Mouse (Mus musculus): ENCODE data around the gene Myf6. TPM values are rescaled to one million over a fixed set of nuclear protein-coding genes. Genes with fewer than 3 reads are reported as not detected.

The Myf6 gene
- total RNA-seq (2014; rRNA removed; ENCODE audit: low replicate concordance) (not detected in 2 replicates), polyA plus RNA-seq (2015; fragmentation: Nextera tagmentation; extraction: Ambion mirVana) (not detected in 2 replicates)

- Histone ChIP-seq H3K9ac (replicated peaks; ENCODE audit: low read depth, low read length) (no peak within 1 kb of the TSS), H3K4me3 (ENCODE audit: low read depth, low read length) (peak within 1 kb of the TSS; percentile 39; the same call in 1 of the 2 replicates), H3K4me2 (ENCODE audit: low read depth, low read length) (peak within 1 kb of the TSS; percentile 63), H3K27me3 (ENCODE audit: control insufficient read depth, insufficient read depth, low read length) (no peaks in the 10 kb centered on the region), H3K27ac (ENCODE audit: low read depth) (no peak within 1 kb of the TSS), H3K9me3 (replicated peaks; ENCODE audit: control insufficient read depth, low read length) (no peaks in the 10 kb centered on the region), H3K4me1 (ENCODE audit: control insufficient read depth, insufficient read depth) (peaks cover 8% of the 10 kb centered on the region; the same call in 1 of the 2 replicates), H3K36me3 (replicated peaks; ENCODE audit: control insufficient read depth, insufficient read depth, low read length) (no peaks in the 10 kb centered on the region)
- ATAC-seq (ENCODE audit: insufficient read depth, low read depth): no peak
- 89% methylated on average over 6 of the region's 6 CpGs for WGBS
- DNase-seq (ENCODE audit: low spot score): no peak
- no peak for TF ChIP-seq CTCF (IDR thresholded peaks at IDR 0.05; ENCODE audit: low read depth)
- TF ChIP-seq EP300 (IDR thresholded peaks at IDR 0.05; ENCODE audit: low read depth): no peak
Observed at GRCm38 (mm10) chr10:107494568-107494967, at the start of gene Myf6. Gene Myf6, minus strand, starts transcription at chr10:107494737.

GRCm38 (mm10) chr10:107543026-107543425 is 48.5 kb upstream of the Myf6 start:
- Histone ChIP-seq H3K4me2 (ENCODE audit: low read depth, low read length) (no peak overlapping the region), H3K9ac (replicated peaks; ENCODE audit: low read depth, low read length) (no peak overlapping the region), H3K4me3 (ENCODE audit: low read depth, low read length) (no peak overlapping the region), H3K27ac (ENCODE audit: low read depth) (no peak overlapping the region), H3K9me3 (replicated peaks; ENCODE audit: control insufficient read depth, low read length) (no peaks in the 10 kb centered on the region), H3K27me3 (ENCODE audit: control insufficient read depth, insufficient read depth, low read length) (no peaks in the 10 kb centered on the region), H3K4me1 (ENCODE audit: control insufficient read depth, insufficient read depth) (no peaks in the 10 kb centered on the region), H3K36me3 (replicated peaks; ENCODE audit: control insufficient read depth, insufficient read depth, low read length) (no peaks in the 10 kb centered on the region)
- TF ChIP-seq CTCF (IDR thresholded peaks at IDR 0.05; ENCODE audit: low read depth): no peak
- no peak for TF ChIP-seq EP300 (IDR thresholded peaks at IDR 0.05; ENCODE audit: low read depth)
- ATAC-seq (ENCODE audit: insufficient read depth, low read depth) (no peak), DNase-seq (ENCODE audit: low spot score) (no peak)
- 79% methylated on average over 1 of the region's 1 CpGs for WGBS

GRCm38 (mm10) chr10:107528758-107529157 is 34.2 kb upstream of the Myf6 start:
- TF ChIP-seq EP300 (IDR thresholded peaks at IDR 0.05; ENCODE audit: low read depth) (no peak), CTCF (IDR thresholded peaks at IDR 0.05; ENCODE audit: low read depth) (no peak)
- H3K9me3 ChIP-seq (replicated peaks; ENCODE audit: control insufficient read depth, low read length): no peaks in the 10 kb centered on the region
- WGBS: 65% methylated on average over 1 of the region's 1 CpGs
- H3K4me1 ChIP-seq (ENCODE audit: control insufficient read depth, insufficient read depth): no peaks in the 10 kb centered on the region
- no peak for ATAC-seq (ENCODE audit: insufficient read depth, low read depth)
- no peaks in the 10 kb centered on the region for H3K36me3 ChIP-seq (replicated peaks; ENCODE audit: control insufficient read depth, insufficient read depth, low read length)
- no peak for DNase-seq (ENCODE audit: low spot score)
- no peak overlapping the region for H3K27ac ChIP-seq (ENCODE audit: low read depth)
- no peak overlapping the region for H3K4me3 ChIP-seq (ENCODE audit: low read depth, low read length)
- no peaks in the 10 kb centered on the region for H3K27me3 ChIP-seq (ENCODE audit: control insufficient read depth, insufficient read depth, low read length)
- H3K4me2 ChIP-seq (ENCODE audit: low read depth, low read length): no peak overlapping the region
- H3K9ac ChIP-seq (replicated peaks; ENCODE audit: low read depth, low read length): no peak overlapping the region

GRCm38 (mm10) chr10:107519216-107519615 is 24.7 kb upstream of the Myf6 start:
- no peak for DNase-seq (ENCODE audit: low spot score)
- WGBS: 65% methylated on average over 5 of the region's 5 CpGs
- H3K27me3 ChIP-seq (ENCODE audit: control insufficient read depth, insufficient read depth, low read length): no peaks in the 10 kb centered on the region
- no peak overlapping the region for H3K9ac ChIP-seq (replicated peaks; ENCODE audit: low read depth, low read length)
- no peaks in the 10 kb centered on the region for H3K4me1 ChIP-seq (ENCODE audit: control insufficient read depth, insufficient read depth)
- no peaks in the 10 kb centered on the region for H3K9me3 ChIP-seq (replicated peaks; ENCODE audit: control insufficient read depth, low read length)
- no peaks in the 10 kb centered on the region for H3K36me3 ChIP-seq (replicated peaks; ENCODE audit: control insufficient read depth, insufficient read depth, low read length)
- no peak overlapping the region for H3K4me3 ChIP-seq (ENCODE audit: low read depth, low read length)
- no peak overlapping the region for H3K27ac ChIP-seq (ENCODE audit: low read depth)
- no peak for ATAC-seq (ENCODE audit: insufficient read depth, low read depth)
- no peak overlapping the region for H3K4me2 ChIP-seq (ENCODE audit: low read depth, low read length)
- no peak for TF ChIP-seq EP300 (IDR thresholded peaks at IDR 0.05; ENCODE audit: low read depth)
- TF ChIP-seq CTCF (IDR thresholded peaks at IDR 0.05; ENCODE audit: low read depth): no peak

GRCm38 (mm10) chr10:107516641-107517040 is 22.1 kb upstream of the Myf6 start:
- Histone ChIP-seq H3K27ac (ENCODE audit: low read depth) (no peak overlapping the region), H3K27me3 (ENCODE audit: control insufficient read depth, insufficient read depth, low read length) (no peaks in the 10 kb centered on the region), H3K4me2 (ENCODE audit: low read depth, low read length) (no peak overlapping the region), H3K9ac (replicated peaks; ENCODE audit: low read depth, low read length) (no peak overlapping the region), H3K9me3 (replicated peaks; ENCODE audit: control insufficient read depth, low read length) (no peaks in the 10 kb centered on the region), H3K4me1 (ENCODE audit: control insufficient read depth, insufficient read depth) (no peaks in the 10 kb centered on the region), H3K36me3 (replicated peaks; ENCODE audit: control insufficient read depth, insufficient read depth, low read length) (no peaks in the 10 kb centered on the region), H3K4me3 (ENCODE audit: low read depth, low read length) (no peak overlapping the region)
- TF ChIP-seq CTCF (IDR thresholded peaks at IDR 0.05; ENCODE audit: low read depth): no peak
- TF ChIP-seq EP300 (IDR thresholded peaks at IDR 0.05; ENCODE audit: low read depth): no peak
- no peak for DNase-seq (ENCODE audit: low spot score)
- 51% methylated on average over 7 of the region's 7 CpGs for WGBS
- ATAC-seq (ENCODE audit: insufficient read depth, low read depth): no peak

- no peak overlapping the region for H3K4me2 ChIP-seq (ENCODE audit: low read depth, low read length)
- H3K9me3 ChIP-seq (replicated peaks; ENCODE audit: control insufficient read depth, low read length): no peaks in the 10 kb centered on the region
- DNase-seq (ENCODE audit: low spot score): no peak
- TF ChIP-seq EP300 (IDR thresholded peaks at IDR 0.05; ENCODE audit: low read depth): no peak
- no peak for TF ChIP-seq CTCF (IDR thresholded peaks at IDR 0.05; ENCODE audit: low read depth)
- H3K9ac ChIP-seq (replicated peaks; ENCODE audit: low read depth, low read length): no peak overlapping the region
- no peaks in the 10 kb centered on the region for H3K27me3 ChIP-seq (ENCODE audit: control insufficient read depth, insufficient read depth, low read length)
- H3K27ac ChIP-seq (ENCODE audit: low read depth): no peak overlapping the region
- ATAC-seq (ENCODE audit: insufficient read depth, low read depth): no peak
- WGBS: 85% methylated on average over 7 of the region's 7 CpGs
- H3K36me3 ChIP-seq (replicated peaks; ENCODE audit: control insufficient read depth, insufficient read depth, low read length): no peaks in the 10 kb centered on the region
- no peak overlapping the region for H3K4me3 ChIP-seq (ENCODE audit: low read depth, low read length)
- H3K4me1 ChIP-seq (ENCODE audit: control insufficient read depth, insufficient read depth): no peaks in the 10 kb centered on the region
Observed at GRCm38 (mm10) chr10:107514735-107515134, 20.2 kb upstream of the Myf6 start.

Measured in heart, postnatal 0 days (tissue).